Mouse (Mus musculus) lung, embryonic 14.5 days (tissue): ENCODE data around the gene Plxna1. TPM values are rescaled to one million over a fixed set of nuclear protein-coding genes. Genes with fewer than 3 reads are reported as not detected.
A peak's percentile ranks its signal among the peaks of the same experiment; 100 is the strongest.

ENCODE experiments used
- ATAC-seq: fragments of 200-750 bp; cut with Nextera tagmentation; 2 replicates; pipeline ENCODE4 v1.8.0; 2017; ENCODE audit warnings: mild to moderate bottlenecking, moderate TSS enrichment, moderate library complexity; ENCODE audit not compliant: insufficient read depth
- DNase-seq: peaks from one replicate; pipeline ENCODE4 v3.0.0-alpha.2; 2015
- H3K27ac ChIP-seq: fragments of 300-500 bp; sonication (generic); 2 replicates; pipeline ENCODE4 v1.5.1; 2014; ENCODE audit warnings: low read depth, mild to moderate bottlenecking, moderate library complexity
- H3K27me3 ChIP-seq: fragments of 300-500 bp; sonication (generic); 2 replicates; pipeline ENCODE4 v1.6.1; 2014; ENCODE audit warnings: low read length, control low read depth; ENCODE audit not compliant: insufficient read depth
- H3K36me3 ChIP-seq: fragments of 300-500 bp; sonication (generic); 2 replicates; pipeline ENCODE4 v1.6.1; 2014; ENCODE audit warnings: control low read depth; ENCODE audit not compliant: insufficient read depth
- H3K4me1 ChIP-seq: fragments of 300-500 bp; sonication (generic); 2 replicates; pipeline ENCODE4 v1.6.1; 2014; ENCODE audit warnings: antibody characterized with exemption, control low read depth; ENCODE audit not compliant: insufficient read depth
- H3K4me2 ChIP-seq: fragments of 300-500 bp; sonication (generic); 2 replicates; pipeline ENCODE4 v1.6.1; 2014; ENCODE audit warnings: mild to moderate bottlenecking
- H3K4me3 ChIP-seq: fragments of 300-500 bp; sonication (generic); 2 replicates; pipeline ENCODE4 v1.5.1; 2014; ENCODE audit warnings: low read depth, low read length
- H3K9ac ChIP-seq: fragments of 300-500 bp; sonication (generic); 2 replicates; pipeline ENCODE4 v1.6.1; 2014
- H3K9me3 ChIP-seq: fragments of 300-500 bp; sonication (generic); 2 replicates; pipeline ENCODE4 v1.6.1; 2016; ENCODE audit warnings: low read depth, low read length, control low read depth
- CTCF ChIP-seq: IDR thresholded peaks from 2 replicates; pipeline ENCODE4 v1.5.1; 2016; ENCODE audit warnings: antibody characterized with exemption, low read depth
- WGBS: fragments of 180-500 bp; shearing (Covaris S2); extraction: QIAGEN DNeasy Blood & Tissue Kit; methylation state at CpG from one replicate; pipeline ENCODE4 v1.1.7; 2014; 5-methylcytosine and 5-hydroxymethylcytosine counted together
- polyA plus RNA-seq: library from polyadenylated mRNA; unstranded; fragments of >200 nt; fragmentation: Nextera tagmentation; extraction: Ambion mirVana; gene quantifications from 2 replicates; pipeline ENCODE4 v1.2.1, GENCODE M21; 2014

Plxna1 gene
- polyA plus RNA-seq, 1 experiment from 2014 or later = 32.2 TPM

DNA sequence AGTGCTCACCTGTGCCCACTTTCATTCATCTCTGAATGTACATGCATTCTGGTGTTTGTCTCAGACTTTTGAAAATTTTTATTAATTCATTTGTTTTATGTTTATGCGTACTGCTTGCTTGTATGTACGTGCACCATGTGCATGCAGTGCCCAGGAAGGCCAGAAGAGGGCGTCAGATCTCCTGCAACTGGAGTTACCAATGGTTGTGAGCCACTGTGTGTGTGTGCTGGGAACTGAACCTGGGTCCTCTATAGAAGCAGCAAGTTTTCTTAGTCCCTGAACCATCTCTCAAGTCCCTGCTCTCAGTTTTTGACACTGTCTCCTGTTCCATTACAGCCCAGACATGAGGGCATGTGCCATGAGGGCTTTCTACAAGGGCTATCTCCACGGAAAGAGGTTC, 79.3 kb downstream of the Plxna1 start:
- Histone ChIP-seq H3K27me3 (no peaks in the 10 kb centered on the region), H3K4me1 (peaks cover 14% of the 10 kb centered on the region; the same call in 1 of the 2 replicates), H3K9me3 (no peaks in the 10 kb centered on the region), H3K4me2 (no peak overlapping the region), H3K4me3 (no peak overlapping the region), H3K9ac (no peak overlapping the region), H3K27ac (peak overlapping the region; percentile 85), H3K36me3 (no peaks in the 10 kb centered on the region)
- DNase-seq = no peak
- peak; percentile 44 for TF ChIP-seq CTCF
- ATAC-seq = no peak
- WGBS = 93% methylated on average over 4 of the region's 4 CpGs

DNA sequence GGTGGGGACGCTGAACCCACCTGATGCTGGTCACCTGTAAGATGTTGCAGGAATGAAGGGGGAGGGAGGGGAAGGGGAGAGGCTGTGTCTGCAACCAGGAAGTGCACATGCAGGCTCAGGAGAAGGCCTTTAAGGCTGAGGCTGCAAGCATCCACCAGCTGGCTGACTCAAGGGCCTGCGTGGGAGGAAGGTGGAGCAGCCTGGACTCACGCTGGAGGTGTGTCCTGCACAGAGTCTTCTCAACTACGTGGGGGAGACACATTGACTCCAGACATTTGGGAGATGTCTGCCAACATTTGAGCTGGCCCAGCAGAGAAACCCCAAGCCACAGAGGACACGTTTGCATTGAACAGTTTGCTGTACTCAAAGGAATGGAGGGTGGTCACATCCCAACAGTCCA, 79.8 kb downstream of the Plxna1 start:
- Histone ChIP-seq H3K4me1 (peaks cover 14% of the 10 kb centered on the region; the same call in 1 of the 2 replicates), H3K27me3 (no peaks in the 10 kb centered on the region), H3K4me3 (no peak overlapping the region), H3K9ac (no peak overlapping the region), H3K9me3 (no peaks in the 10 kb centered on the region), H3K4me2 (peak overlapping the region; percentile 10; the same call in 1 of the 2 replicates), H3K27ac (peak overlapping the region; percentile 85), H3K36me3 (no peaks in the 10 kb centered on the region)
- WGBS = 40% methylated on average over 5 of the region's 5 CpGs
- DNase-seq = peak; percentile 34
- no peak for TF ChIP-seq CTCF
- peak; percentile 45; the same call in 1 of the 2 replicates for ATAC-seq

DNA sequence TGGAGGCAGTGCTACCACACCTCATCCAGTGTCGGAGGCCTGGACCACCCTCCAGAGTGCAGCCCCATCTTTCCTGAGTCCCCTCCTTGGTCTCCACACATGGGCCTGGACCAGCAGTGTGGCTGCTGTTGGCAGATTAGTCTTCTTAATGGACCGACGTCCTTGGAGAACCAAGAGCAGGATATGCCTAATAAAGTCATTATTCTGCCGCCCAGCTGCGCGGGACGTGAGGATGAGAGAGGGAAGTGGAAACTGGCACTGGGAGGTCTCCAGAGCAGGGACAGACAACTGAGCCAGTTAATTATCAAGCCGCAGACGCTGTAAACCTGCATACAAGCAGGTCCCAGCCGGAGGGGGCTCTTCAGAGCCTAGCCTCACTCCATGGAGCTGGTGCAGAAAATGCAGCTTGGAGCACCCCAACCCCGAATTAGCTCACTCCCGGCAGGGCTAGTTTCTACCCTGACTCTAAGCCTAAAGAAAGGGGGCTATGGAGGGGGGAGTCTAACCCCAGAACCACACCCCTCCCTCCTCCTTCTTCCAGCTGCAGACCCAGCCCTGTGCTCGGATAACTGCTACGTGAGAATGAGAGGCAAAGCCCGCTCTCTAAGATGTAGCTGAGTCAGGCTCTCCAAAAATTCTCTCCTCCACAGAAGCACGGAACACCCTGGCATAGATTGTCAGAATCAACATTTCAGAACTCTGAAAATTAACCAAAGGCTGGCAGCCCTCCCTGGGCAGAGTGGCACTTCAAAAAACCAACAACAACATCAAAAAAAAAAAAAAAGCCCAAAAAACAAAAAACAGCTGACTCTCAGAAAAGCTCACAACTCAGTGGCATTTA, 80.7 kb downstream of the Plxna1 start:
- no peak overlapping the region for H3K4me3 ChIP-seq
- no peak for TF ChIP-seq CTCF
- H3K4me1 ChIP-seq = peaks cover 14% of the 10 kb centered on the region; the same call in 1 of the 2 replicates
- 18% methylated on average over 16 of the region's 16 CpGs for WGBS
- peak overlapping the region; percentile 40 for H3K4me2 ChIP-seq
- no peak overlapping the region; the same call in 1 of the 2 replicates for H3K9ac ChIP-seq
- no peaks in the 10 kb centered on the region for H3K36me3 ChIP-seq
- DNase-seq (peak; percentile 31), ATAC-seq (peak; percentile 58; the same call in 1 of the 2 replicates)
- H3K9me3 ChIP-seq = no peaks in the 10 kb centered on the region
- peak overlapping the region; percentile 81 for H3K27ac ChIP-seq
- no peaks in the 10 kb centered on the region for H3K27me3 ChIP-seq

DNA sequence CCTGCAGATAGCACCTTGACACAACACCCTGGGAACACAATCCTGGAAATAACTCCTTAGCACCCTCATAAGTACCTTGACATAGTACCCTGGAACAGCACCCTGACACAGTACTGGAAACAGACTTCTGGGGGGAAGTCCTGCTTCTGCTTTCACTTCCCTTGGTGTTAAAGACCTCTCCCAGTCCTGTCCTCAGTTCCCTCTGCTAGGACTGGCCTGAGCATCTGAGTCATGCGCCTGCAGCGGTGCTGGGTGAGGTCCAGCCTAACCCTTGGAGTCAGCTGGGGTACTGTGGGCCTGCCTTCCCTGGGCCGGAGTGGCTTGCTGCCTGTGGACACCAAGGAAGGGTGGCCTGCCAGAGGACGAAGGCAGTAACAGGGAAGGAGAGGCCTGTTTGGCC, 81.9 kb downstream of the Plxna1 start:
- 84% methylated on average over 4 of the region's 4 CpGs for WGBS
- Histone ChIP-seq H3K9me3 (no peaks in the 10 kb centered on the region), H3K4me2 (no peak overlapping the region), H3K27ac (0 out of 2 replicates have a peak overlapping the region, but pooled peaks have one; percentile 81), H3K4me1 (peaks cover 11% of the 10 kb centered on the region; the same call in 1 of the 2 replicates), H3K9ac (no peak overlapping the region), H3K36me3 (no peaks in the 10 kb centered on the region), H3K4me3 (no peak overlapping the region), H3K27me3 (no peaks in the 10 kb centered on the region)
- TF ChIP-seq CTCF = no peak
- DNase-seq = peak; percentile 14
- no peak for ATAC-seq

DNA sequence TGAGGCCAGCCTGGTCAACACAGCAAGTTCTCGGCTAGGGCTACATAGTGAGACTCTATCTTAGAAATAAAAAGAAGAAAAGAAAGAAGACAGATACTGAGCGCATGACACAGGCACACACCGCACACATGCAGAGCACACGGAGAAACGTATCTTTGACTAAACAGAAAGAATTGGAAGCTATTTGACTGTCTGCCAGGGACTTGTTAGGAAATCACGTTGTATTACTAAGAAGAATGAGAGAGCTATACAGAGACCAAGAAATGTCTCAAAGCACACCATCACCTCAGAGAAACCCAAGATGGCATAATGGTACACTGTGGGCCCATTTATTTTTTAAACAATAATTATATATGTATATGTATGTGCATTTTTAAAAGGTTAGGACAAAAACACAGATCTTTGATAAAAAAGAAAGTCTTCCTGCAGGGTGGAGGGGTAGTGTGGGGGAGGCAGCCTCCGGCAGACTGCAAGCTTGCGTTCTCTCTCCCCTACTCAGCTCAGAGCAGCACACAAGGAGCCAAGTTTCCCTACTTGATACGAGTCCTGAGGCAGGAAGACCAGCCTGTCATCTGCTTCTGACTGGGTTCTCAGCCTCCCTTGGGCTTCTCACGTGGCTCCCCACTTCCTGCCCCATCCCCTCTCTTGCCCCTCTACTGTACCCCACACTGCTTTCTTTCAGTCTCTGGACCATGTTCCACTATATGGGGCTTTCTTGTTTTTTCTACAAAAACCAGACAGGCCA, 90.5 kb downstream of the Plxna1 start:
- Histone ChIP-seq H3K36me3 (no peaks in the 10 kb centered on the region), H3K9ac (no peak overlapping the region), H3K4me3 (no peak overlapping the region), H3K4me1 (no peaks in the 10 kb centered on the region), H3K4me2 (no peak overlapping the region), H3K27ac (no peak overlapping the region), H3K9me3 (no peaks in the 10 kb centered on the region), H3K27me3 (no peaks in the 10 kb centered on the region)
- ATAC-seq = no peak
- WGBS = 63% methylated on average over 10 of the region's 10 CpGs
- peak; percentile 19 for DNase-seq
- no peak for TF ChIP-seq CTCF

DNA sequence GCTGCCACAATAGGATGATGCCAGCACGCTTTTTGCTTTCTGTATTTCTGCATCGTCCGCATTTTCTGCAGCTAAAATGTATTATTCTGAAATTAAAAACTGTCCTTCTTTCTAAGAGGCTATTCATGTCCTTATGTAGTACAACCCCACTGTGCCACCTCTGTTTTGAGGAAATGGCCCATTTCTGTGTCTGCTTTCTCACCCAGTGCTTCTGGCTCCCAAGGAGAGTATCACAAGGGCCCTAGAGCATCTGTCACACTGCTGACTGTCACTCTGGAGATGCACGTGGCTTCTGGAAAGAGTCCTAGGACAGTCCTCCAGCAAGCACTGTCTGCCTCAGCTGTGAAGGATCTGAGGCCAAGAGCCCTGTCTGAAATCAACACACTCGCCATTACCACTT, 95.2 kb downstream of the Plxna1 start:
- ATAC-seq (no peak), DNase-seq (no peak)
- Histone ChIP-seq H3K36me3 (no peaks in the 10 kb centered on the region), H3K27ac (no peak overlapping the region), H3K9me3 (no peaks in the 10 kb centered on the region), H3K9ac (no peak overlapping the region), H3K4me1 (no peaks in the 10 kb centered on the region), H3K4me3 (no peak overlapping the region), H3K4me2 (no peak overlapping the region), H3K27me3 (no peaks in the 10 kb centered on the region)
- WGBS = 72% methylated on average over 5 of the region's 5 CpGs
- TF ChIP-seq CTCF = no peak

Other genes starting within 250 kb of the Plxna1 start
- 66.9 and 69.3 TPM in 2 replicates for gene Chchd6, start 233.0 kb upstream of the Plxna1 start, polyA plus RNA-seq